Mouse (Mus musculus) left cerebral cortex, adult 2 months (tissue): Measurements from ENCODE around the gene Gipc3. TPM values are rescaled to one million over a fixed set of nuclear protein-coding genes. Genes with fewer than 3 reads are reported as not detected.

Source experiments
- DNase-seq, 2 experiments: peaks; one replicate each; pipeline ENCODE4 v3.0.0; 2021 to 2022; ENCODE audit warnings: low spot score in 2 of 2, mixed read lengths in 1 of 2; ENCODE audit errors: extremely low spot score in 1 of 2
- H3K27ac ChIP-seq: fragments of 200-600 bp; 2 replicates; pipeline ENCODE4 v1.8.1; 2022
- H3K4me3 ChIP-seq: fragments of 200-600 bp; 2 replicates; pipeline ENCODE4 v1.8.1; 2022
- CTCF ChIP-seq: fragments of 200-600 bp; IDR thresholded peaks from 2 replicates; pipeline ENCODE4 v1.8.1; 2022; ENCODE audit warnings: antibody characterized with exemption, mild to moderate bottlenecking, moderate library complexity
- intact Hi-C: fragments of 180-260 bp; cut with DNase I; formaldehyde crosslinking; loops from one replicate; pipeline ENCODE4 v1.15.1; 2025
- total RNA-seq, 2 experiments: library from RNA; stranded (reverse); gene quantifications; 2 replicates each; pipeline ENCODE4 v1.2.3; 2021

Gipc3 gene
- total RNA-seq, 2 experiments from 2014 or later: 1.7 to 2.1 TPM

DNA sequence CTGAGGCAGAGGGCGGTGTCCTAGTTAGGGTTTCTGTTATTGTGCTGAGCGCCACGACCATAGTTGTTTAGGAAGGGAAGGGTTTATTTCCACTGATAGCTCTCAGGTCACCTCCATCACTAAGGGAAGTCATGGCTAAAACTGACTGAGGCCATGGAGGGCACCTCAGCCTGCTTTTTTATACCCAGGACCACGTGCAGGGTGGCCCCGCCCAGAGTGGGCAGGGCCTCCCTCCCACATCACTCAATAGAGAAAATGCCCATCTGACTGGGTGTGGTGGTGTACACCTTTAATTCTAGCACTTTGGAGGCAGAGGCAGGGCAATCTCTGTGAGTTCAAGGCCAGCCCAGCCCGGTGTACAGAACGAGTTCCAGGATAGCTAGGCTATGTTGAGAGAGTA is 28.9 kb downstream of the Gipc3 start:
- intact Hi-C loops: no loop called here
- Histone ChIP-seq H3K4me3 (no peak overlapping the region), H3K27ac (no peak overlapping the region)

GRCm38 (mm10) chr10:81313581-81313980 is 29.5 kb downstream of the Gipc3 start:
- intact Hi-C loops: no loop called here
- no peak for TF ChIP-seq CTCF
- Histone ChIP-seq H3K27ac (no peak overlapping the region), H3K4me3 (no peak overlapping the region)
- no peak for DNase-seq

More for the DNA sequence above, 28.9 kb downstream of the Gipc3 start:
- TF ChIP-seq CTCF: no peak
- no peak for DNase-seq

- TF ChIP-seq CTCF: no peak
- DNase-seq: no peak
- Histone ChIP-seq H3K27ac (no peak overlapping the region), H3K4me3 (no peak overlapping the region)
- intact Hi-C loops: no loop called here
These were observed 33.5 kb downstream of the Gipc3 start for GRCm38 (mm10) chr10:81309571-81309970.

DNA sequence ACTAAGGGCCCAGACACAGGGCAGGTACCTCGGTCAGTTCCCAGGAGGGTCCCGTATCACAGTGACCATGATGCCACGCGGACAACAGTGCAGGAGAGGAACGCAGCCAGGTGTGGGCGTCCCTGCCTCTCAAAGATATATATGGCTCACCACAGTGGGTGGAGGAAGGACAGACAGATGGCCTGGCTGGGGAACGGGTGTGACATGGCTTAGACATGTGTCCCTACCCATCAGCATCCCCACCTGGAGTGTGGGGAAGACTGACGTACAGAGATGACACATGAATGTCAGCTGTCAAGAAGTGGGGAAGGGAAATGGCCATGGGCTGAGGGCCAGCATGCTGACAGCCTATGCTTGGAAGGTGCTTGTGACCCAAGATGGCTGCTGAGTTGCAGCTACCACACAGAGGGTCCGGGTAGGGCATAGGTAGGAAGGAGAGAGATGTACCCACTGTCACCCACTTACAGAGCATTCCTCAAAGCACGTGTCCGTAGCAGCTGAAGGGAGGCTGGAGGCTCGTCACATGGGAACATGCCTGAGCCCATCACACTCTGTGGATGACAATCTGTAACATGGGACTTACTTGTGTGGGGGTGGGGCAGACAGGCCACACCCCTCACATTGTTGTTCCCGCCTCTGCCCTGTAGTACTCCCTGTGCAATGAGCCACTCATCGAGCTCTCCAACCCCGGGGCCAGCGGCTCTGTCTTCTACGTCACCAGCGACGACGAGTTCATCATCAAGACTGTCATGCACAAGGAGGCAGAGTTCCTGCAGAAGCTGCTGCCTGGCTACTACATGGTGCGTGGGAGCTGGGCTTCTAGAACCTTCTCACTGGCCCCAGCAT is 36.0 kb downstream of the Gipc3 start:
- Histone ChIP-seq H3K4me3 (no peak overlapping the region), H3K27ac (peak overlapping the region; percentile 81)
- intact Hi-C loops: no loop called here
- peak in 1 of 2 experiments; percentile 67 for DNase-seq
- TF ChIP-seq CTCF: no peak

DNA sequence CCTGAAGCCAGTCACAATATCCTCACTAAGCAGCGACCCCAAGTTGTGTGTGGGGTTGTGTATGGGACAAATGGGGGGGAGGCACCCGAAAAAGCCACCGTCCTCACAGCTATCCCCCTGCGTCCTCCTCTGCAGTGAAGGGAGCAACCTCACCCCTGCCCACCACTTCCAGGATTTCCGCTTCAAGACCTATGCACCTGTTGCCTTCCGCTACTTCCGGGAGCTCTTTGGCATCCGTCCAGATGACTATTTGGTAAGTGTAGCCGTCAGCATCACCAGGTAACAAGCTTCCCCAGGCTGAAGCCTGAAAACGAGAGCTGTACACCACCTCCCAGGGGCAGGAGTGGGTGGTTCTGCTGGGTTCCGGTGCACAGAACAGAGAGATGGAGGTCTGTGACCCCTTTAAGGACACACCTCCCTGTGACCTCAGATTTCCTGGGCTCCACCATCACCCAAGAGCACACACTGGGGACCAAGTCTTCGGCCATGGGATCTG is 36.8 kb downstream of the Gipc3 start:
- no peak overlapping the region for H3K4me3 ChIP-seq
- no peak for TF ChIP-seq CTCF
- intact Hi-C loops: no loop called here
- no peak for DNase-seq
- peak overlapping the region; percentile 81 for H3K27ac ChIP-seq

DNA sequence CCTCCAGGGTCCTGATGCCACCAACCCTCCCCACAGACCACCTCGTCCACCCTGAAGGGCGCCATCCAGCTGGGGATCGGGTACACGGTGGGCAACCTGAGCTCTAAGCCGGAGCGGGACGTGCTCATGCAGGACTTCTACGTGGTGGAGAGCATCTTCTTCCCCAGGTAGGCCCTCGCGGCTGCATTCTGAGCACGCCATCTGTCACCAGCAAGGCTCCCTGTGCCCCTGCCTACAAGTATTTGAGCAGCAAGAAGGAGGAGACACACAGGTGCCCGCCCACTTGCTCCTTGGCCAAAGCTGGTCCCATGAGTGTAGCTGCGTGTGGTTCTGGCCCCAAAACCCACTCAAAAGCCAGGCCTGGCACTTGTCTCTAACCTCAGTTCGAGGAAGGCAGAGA is 37.4 kb downstream of the Gipc3 start:
- no peak overlapping the region for H3K4me3 ChIP-seq
- DNase-seq: no peak
- TF ChIP-seq CTCF: no peak
- H3K27ac ChIP-seq: peak overlapping the region; percentile 81
- intact Hi-C loops: loop anchor here (1.0 kb wide), 1 partner anchor 16 kb away; no protein-coding TSS in a partner anchor

- peak; percentile 90 for TF ChIP-seq CTCF
- intact Hi-C loops: loop anchor here (1.0 kb wide), 1 partner anchor 15 kb away; no protein-coding TSS in a partner anchor
- Histone ChIP-seq H3K4me3 (peak overlapping the region; percentile 13; the same call in 1 of the 2 replicates), H3K27ac (peak overlapping the region; percentile 94)
- DNase-seq: peak in 1 of 2 experiments; percentile 58
These were observed 38.3 kb downstream of the Gipc3 start for GRCm38 (mm10) chr10:81304597-81305238.

- Histone ChIP-seq H3K27ac (peak overlapping the region; percentile 94), H3K4me3 (no peak overlapping the region)
- TF ChIP-seq CTCF: no peak
These were observed 39.3 kb downstream of the Gipc3 start for GRCm38 (mm10) chr10:81303761-81304160.

GRCm38 (mm10) chr10:81303258-81303657 is 39.8 kb downstream of the Gipc3 start:
- Histone ChIP-seq H3K27ac (peak overlapping the region; percentile 94), H3K4me3 (peak overlapping the region; percentile 41)
- DNase-seq: no peak
- no peak for TF ChIP-seq CTCF
- intact Hi-C loops: no loop called here

More at GRCm38 (mm10) chr10:81303761-81304160, 39.3 kb downstream of the Gipc3 start:
- no peak for DNase-seq
- intact Hi-C loops: no loop called here

DNA sequence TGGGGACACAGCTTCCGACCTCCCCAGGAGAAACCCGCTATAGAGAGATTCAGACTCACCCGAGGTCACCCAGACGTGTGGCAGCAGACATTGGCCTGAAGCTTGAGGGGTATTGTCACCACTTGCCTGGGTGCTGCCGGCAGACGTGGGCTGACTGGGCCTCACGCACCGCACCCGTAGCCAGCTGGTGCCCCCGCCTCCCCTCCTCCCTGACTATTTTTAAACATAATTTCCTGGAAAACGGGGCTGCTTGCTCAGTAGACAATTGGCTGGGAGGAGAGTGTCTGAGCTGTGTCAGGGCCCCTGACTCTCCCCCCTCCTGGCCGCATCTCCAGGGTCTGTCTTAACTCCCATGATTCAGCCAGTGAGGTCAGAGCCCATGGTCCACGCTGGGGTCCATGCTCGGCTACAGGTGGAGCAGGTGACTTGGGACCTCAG is 40.3 kb downstream of the Gipc3 start:
- intact Hi-C loops: no loop called here
- Histone ChIP-seq H3K27ac (peak overlapping the region; percentile 94), H3K4me3 (peak overlapping the region; percentile 41)
- DNase-seq: peak; percentile 72 to 76
- no peak for TF ChIP-seq CTCF

DNA sequence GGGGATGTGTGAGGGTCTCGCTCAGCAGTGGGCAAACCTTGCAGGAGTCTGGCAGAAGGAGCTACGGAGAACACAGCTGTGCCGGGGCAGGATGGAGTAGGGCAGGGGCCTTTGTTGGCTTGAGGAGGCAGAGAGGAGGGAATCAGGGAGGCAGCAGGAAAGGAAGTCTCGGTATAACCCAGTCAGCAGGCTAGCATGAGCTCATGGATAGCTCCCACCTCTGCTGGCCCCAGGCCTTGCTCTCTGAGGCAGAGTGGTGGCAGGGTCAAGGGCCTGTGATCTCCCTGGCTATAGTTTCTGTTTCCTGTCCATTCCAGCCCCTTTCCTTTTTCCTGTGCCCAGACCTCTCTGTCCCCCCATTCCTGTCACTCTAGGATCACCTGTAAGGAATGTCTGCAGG is 40.8 kb downstream of the Gipc3 start:
- Histone ChIP-seq H3K4me3 (peak overlapping the region; percentile 41), H3K27ac (peak overlapping the region; percentile 94)
- TF ChIP-seq CTCF: no peak
- intact Hi-C loops: no loop called here
- no peak for DNase-seq

GRCm38 (mm10) chr10:81301321-81301720 is 41.7 kb downstream of the Gipc3 start:
- no peak overlapping the region for H3K4me3 ChIP-seq
- intact Hi-C loops: no loop called here
- TF ChIP-seq CTCF: no peak
- peak overlapping the region; percentile 94; the same call in 1 of the 2 replicates for H3K27ac ChIP-seq
- DNase-seq: no peak
